Mouse (Mus musculus): ENCODE measurements around the gene Clta.
A peak's percentile ranks its signal among the peaks of the same experiment; 100 is the strongest.
"Not testable (repeated sequence)": the region's sequence is repeated elsewhere in the genome, so short reads cannot be mapped to it uniquely, and the experiment has no call there.

The Clta gene

GRCm38 (mm10) chr4:44028303-44029135, 24.3 kb downstream of the Clta start:
- no peak for DNase-seq

DNA sequence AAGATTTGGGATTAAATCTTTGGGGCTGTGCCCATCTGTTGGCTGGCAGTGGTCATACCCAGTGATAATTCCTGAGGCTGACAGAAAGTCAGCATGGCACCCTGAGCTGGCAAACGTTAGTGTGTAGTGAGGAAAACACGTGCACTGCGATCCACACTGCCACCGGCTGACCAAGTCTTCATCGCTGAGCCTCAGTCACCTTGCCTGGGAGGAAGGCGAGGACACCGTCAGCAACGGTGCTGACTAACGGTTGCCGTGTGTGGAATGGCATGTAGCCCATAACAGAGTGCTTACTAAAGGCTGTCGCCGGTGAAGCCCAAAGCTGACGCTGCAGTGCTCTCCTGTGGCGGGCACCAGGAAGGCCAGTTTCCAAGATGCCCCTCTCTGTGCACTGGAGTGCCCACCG, 25.4 kb downstream of the Clta start:
- DNase-seq: peak; percentile 61

DNA sequence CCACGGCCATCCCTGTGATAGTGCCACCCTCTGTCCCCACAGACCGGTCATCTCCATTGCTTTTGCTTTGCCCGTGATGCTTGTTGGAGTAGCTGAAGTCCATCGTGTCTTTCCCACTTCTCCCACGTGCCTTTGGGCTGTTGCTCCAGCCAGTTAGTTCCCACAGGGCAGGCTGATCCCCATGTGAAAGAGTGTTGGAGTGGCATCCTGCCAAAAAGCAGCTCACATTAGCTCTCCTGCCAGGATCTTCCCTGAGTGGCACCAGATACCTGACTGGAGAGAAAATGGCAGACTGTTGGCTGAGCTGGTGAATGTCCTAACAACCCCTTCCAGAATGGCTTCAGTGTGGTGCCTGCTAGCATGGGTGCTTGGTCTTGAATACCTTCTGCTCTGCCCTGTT, 27.3 kb downstream of the Clta start:
- peak; percentile 62 for DNase-seq

- no peak for DNase-seq
Observed at GRCm38 (mm10) chr4:44036455-44036854, 32.2 kb downstream of the Clta start.

GRCm38 (mm10) chr4:44040802-44041201, 36.5 kb downstream of the Clta start:
- no peak for DNase-seq

DNA sequence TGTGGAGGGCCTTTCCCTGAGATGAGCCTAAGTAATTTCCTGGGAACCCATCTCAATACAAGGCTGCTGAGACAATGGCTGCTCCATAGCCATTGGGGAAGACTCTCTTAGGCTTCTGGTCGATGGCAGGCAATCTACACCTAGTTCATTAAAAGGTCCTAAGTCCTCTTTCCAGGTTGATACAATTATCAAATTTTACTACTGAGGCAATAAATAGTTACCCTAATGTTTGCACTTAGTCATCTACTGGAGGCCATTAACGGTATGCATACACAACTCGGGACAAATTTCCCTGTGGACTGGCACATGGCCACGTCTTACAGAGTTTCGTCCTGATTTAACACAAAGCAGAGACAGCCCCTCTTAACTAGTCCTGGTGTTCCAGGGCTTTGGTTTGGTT, 38.2 kb downstream of the Clta start:
- DNase-seq: no peak

DNA sequence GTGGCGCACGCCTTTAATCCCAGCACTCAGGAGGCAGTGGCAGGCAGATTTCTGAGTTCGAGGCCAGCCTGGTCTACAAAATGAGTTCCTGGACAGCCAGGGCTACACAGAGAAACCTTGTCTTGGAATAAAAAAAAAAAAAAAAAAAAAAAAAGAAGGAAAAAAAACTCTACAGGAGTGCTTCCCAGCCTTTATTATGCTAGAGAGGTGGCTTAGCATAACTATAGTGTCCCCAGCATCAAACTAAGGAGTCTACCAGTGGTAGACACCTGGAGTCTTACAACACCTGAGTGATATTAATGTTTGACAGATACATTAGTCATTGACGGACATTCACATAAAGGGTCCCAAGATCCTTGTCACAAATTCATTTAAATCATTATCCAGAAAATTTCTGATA, 38.9 kb downstream of the Clta start:
- not testable (repeated sequence) for DNase-seq

- DNase-seq: no peak
Observed at GRCm38 (mm10) chr4:44044685-44045356, 40.6 kb downstream of the Clta start.

DNA sequence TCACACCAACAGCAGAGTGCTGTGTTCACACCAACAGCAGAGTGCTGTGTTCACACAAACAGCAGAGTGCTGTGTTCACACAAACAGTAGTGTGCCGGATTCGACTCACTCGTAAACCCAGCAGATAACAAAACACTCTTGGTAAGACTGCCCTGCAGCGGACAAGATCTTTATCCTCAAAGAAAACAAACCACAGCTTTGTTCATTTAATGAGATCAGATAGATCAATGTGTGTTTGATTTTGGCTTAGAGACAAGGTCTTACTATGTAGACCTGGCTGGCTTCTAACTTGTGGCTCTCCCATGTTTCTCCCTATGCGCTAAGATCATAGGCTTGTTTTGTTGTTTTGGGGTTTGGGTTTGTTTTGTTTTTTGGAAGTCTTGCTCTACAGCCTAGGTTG, 41.8 kb downstream of the Clta start:
- DNase-seq: no peak

- no peak for DNase-seq
Observed at GRCm38 (mm10) chr4:44049812-44050211, 45.6 kb downstream of the Clta start.

DNA sequence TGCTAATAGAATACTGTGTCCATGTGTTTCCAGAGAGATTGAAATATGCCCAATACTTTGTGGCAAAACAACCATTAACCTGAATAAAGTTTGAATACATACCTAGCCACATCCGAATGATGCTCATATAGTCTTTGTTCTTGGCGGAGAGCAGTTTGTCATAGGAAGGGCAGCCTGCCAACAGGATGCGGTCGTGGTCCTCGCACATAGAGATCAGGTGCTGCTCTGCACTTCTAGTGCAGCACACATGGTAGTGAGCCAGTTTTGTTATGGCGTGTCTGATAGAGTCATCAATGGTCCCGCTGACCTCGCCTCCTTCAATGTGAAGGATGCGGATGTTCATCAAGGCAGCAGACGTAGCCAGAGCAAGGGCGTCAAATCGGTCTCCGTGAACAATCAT, 55.4 kb downstream of the Clta start:
- no peak for DNase-seq

- DNase-seq: no peak
Observed at GRCm38 (mm10) chr4:44062062-44062461, 57.8 kb downstream of the Clta start.

DNA sequence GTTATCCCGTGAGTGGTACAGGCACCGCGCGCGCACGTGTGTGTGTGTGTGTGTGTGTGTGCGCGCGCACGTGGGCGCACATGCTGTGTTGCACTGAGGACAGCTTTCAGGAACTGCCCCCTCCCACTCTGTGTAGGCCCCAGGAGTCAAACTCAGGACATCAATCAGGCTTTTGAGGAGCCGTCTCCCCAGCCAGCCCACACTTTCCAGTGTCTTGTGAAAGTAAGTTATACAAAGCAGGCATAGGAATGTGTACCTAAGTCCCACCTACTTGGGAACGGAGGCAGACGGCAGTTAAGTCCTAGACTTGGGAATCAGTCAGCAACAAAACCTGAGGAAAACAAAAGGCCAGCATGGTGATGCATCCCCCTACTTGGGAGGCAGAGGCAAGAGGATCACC, 58.6 kb downstream of the Clta start:
- no peak for DNase-seq

DNA sequence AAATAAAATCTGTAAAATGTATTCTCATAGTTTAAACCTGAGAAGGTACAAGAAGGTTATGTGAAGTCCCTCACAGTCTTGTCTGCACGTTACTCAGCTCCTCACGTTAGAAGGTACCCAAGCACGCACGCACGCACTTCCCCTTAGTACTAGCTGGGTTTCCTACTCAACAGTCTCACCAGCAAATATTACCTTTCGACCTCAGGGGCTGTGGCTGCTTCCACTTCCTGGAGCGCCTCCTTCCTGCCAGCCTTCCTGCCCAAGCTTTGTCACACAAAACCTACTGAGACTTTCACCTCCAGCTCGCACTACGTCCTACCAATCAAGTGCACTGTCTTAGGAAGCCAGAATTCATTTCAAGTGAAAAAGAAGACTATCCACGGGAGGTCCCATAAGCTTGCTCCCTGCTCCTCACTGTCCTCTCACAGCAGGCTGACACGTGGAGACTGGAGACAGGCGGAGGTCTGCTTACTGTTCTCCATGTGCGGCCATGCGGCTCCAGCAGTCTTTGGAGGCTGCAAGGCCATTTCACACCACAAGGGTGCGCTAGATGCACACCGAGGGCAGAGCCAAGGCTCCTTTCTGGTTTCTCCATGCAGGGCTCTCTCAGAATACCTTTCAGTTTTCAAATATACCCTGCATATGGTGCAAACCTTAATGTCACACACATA, 61.2 kb downstream of the Clta start:
- DNase-seq: peak; percentile 88

GRCm38 (mm10) chr4:44066891-44067290, 62.6 kb downstream of the Clta start:
- no peak for DNase-seq

DNA sequence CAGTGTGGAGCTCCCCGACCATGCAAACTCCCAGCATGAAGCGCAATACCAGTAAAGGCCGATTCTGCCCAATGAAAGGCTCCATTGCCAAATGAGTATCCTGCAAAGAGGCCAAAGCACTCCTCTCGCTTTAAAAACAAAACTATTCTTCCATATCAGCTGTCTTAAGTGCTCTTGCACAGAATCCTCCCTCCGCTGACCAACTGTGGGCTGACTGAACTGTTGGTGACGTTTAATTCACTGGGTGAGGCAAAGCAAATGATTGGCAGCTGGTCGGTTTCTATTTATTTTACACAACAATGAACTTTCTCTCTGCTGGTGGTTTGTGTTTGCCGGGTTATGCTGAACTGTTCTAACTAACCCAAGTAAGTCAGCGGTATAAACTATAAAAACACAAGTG, 64.5 kb downstream of the Clta start:
- DNase-seq: no peak

- DNase-seq: no peak
Observed at GRCm38 (mm10) chr4:44069411-44069810, 65.2 kb downstream of the Clta start.

- DNase-seq: no peak
Observed at GRCm38 (mm10) chr4:44070641-44071040, 66.4 kb downstream of the Clta start.

DNA sequence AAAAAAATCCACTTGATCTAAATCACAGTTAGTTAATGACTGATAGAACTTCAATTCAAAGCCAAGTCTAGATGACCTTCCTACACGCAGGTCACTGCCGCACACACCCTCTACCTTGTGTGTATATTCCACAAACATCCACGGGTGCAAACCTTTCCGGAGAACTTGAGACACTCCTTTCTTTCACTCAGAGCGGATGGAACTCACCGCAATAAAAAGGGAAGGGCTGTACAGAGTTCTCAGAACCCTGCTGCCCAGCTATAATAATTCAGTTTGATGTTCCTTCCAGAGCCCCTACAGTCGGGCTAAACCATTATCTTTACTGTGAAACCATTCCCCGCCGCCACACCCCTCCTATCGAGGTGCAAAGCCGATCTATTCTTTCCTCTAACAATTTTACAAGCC, 67.5 kb downstream of the Clta start:
- DNase-seq: no peak

- peak; percentile 87 for DNase-seq
Observed at GRCm38 (mm10) chr4:44072146-44072872, 68.1 kb downstream of the Clta start.

DNA sequence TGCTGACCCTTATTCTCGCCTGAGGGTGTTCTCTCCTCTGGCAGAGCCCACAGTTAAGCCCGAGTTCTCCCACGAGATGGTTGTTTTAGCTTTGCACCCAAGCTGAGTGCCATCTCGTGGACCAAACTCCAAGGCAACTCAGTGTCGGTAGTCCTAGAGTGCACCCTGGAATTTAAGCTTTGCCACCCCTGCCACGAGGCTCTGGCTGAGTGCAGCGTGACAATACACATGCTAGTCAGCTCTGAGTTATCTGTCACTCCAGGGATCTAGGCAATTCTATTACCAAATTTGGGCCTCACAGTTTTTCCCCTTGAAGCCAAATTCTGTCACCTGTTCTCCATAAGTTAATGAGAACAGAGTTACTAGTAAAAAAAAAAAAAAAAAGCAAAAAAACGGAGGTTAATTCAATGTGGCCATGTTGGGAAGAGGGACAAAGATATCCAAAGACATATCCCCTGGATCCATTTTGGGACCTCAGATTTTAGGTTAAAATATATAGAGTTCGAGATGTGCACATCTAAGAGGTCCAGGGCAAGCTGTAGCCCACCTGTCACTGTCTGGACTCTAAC, 68.7 kb downstream of the Clta start:
- DNase-seq: no peak

DNA sequence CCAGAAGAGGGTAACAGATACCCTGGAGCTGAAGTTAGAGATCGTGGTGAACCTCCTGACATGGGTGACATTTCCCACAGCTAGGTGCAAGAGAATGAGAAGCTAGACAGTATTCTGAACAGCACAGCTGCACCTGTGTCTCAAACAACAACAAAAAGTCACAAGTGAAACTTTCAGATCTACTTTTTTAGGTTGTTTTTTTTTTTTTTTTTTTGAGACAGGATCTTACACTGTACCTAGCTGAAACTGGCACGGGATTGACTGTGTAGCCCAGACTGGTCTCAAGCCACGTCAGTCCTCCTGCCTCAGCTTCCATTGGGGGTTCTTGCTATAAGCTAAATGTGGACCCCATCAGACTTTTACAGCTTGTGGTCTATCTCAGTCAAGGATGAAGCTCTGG, 69.5 kb downstream of the Clta start:
- DNase-seq: no peak

GRCm38 (mm10) chr4:44074422-44074821, 70.2 kb downstream of the Clta start:
- no peak for DNase-seq
